20 mouse cellular contexts compared by ENCODE assay signal in genomic region chr15:26566076-26566475, GRCm38 (mm10).
A peak's percentile ranks its signal among the peaks of the same experiment; 100 is the strongest.
DNase-seq lines count a peak whose midpoint lies in the region; ATAC-seq and TF ChIP-seq lines count a peak whose summit lies in the region.
"Had no signal": no experiment of that assay in that cellular context is flagged by ENCODE, and none has a peak within 500 bp of the region (broad histone marks: within the 10 kb centered on the region; RNA-seq: fewer than 3 reads in every experiment).

No protein-coding gene starts in this region.

- no peak overlapping the region for H3K27ac ChIP-seq in limb, embryonic 14.5 days (replicated peaks; ENCODE audit: low read depth, low read length)
- no peak overlapping the region for H3K27ac ChIP-seq in limb, embryonic 10.5 days
- H3K27ac ChIP-seq: gastrocnemius, adult 2 months; hindbrain, embryonic 12.5 days; hindbrain, embryonic 15.5 days had no signal

- H3K9me3 ChIP-seq in limb, embryonic 14.5 days (ENCODE audit: control insufficient read depth, low read length), result no peaks in the 10 kb centered on the region
- no peaks in the 10 kb centered on the region for H3K9me3 ChIP-seq in limb, embryonic 10.5 days (replicated peaks)
- H3K9me3 ChIP-seq: hindbrain, embryonic 12.5 days; hindbrain, embryonic 15.5 days had no signal

- ATAC-seq in limb, embryonic 14.5 days (ENCODE audit: low FRiP score, low read depth), result no peak
- ATAC-seq: CD4-positive, CD25-positive, alpha-beta regulatory T cell, adult 4 months; forebrain, embryonic 14.5 days; forebrain, postnatal 0 days; intestine, postnatal 0 days had no signal

- TF ChIP-seq POLR2A in limb, embryonic 14.5 days (IDR thresholded peaks at IDR 0.05; ENCODE audit: borderline replicate concordance, extremely low read depth, insufficient read depth, insufficient read length), result no peak

- H3K4me1 ChIP-seq in limb, embryonic 14.5 days (ENCODE audit: control insufficient read depth, insufficient read depth, low read length), result peaks cover 2% of the 10 kb centered on the region; the same call in 1 of the 2 replicates
- no peaks in the 10 kb centered on the region for H3K4me1 ChIP-seq in limb, embryonic 10.5 days
- H3K4me1 ChIP-seq: hindbrain, embryonic 15.5 days had no signal

- no peak overlapping the region for H3K9ac ChIP-seq in limb, embryonic 14.5 days (ENCODE audit: low read depth, low read length, severe bottlenecking)
- H3K9ac ChIP-seq: forebrain, postnatal 0 days; hindbrain, embryonic 12.5 days; hindbrain, embryonic 15.5 days had no signal

- H3K36me3 ChIP-seq in limb, embryonic 14.5 days (ENCODE audit: control insufficient read depth, insufficient read depth, low read length), result no peaks in the 10 kb centered on the region
- no peaks in the 10 kb centered on the region for H3K36me3 ChIP-seq in limb, embryonic 10.5 days
- H3K36me3 ChIP-seq: hindbrain, embryonic 12.5 days; hindbrain, embryonic 15.5 days had no signal

- H3K27me3 ChIP-seq in limb, embryonic 14.5 days (ENCODE audit: control insufficient read depth, insufficient read depth, low read length), result no peaks in the 10 kb centered on the region
- no peaks in the 10 kb centered on the region for H3K27me3 ChIP-seq in limb, embryonic 10.5 days (ENCODE audit: low read depth, poor library complexity, severe bottlenecking)
- H3K27me3 ChIP-seq: hindbrain, embryonic 12.5 days; hindbrain, embryonic 15.5 days had no signal

- DNase-seq in cerebellum, postnatal 10 days, result peak; percentile 82 to 85
- DNase-seq in cerebellum, adult 8-10 months, result no peak
- peak; percentile 33 to 41 for DNase-seq in cerebellum, postnatal 36 days
- DNase-seq in cerebellum, postnatal 4 days (ENCODE audit: low spot score in 2 of 2), result no peak
- DNase-seq in limb, embryonic 14.5 days (ENCODE audit: low spot score), result peak; percentile 46
- no peak for DNase-seq in limb, embryonic 10.5 days (ENCODE audit: low spot score)
- no peak for DNase-seq in adrenal gland, adult (ENCODE audit: inconsistent age in 2 of 2, low spot score in 1 of 2)
- DNase-seq: adrenal gland, adult 8-10 months; adrenal gland, postnatal 25 days; forebrain, postnatal 0 days; gastrocnemius, adult 2 months; gastrocnemius, postnatal 14 days; heart, adult 11 months; kidney, adult 8-10 months had no signal

- H3K4me3 ChIP-seq in limb, embryonic 14.5 days (replicated peaks; ENCODE audit: low read length), result no peak overlapping the region
- H3K4me3 ChIP-seq in limb, embryonic 10.5 days, result no peak overlapping the region
- H3K4me3 ChIP-seq: gastrocnemius, adult 2 months; hindbrain, embryonic 12.5 days; hindbrain, embryonic 15.5 days had no signal

- WGBS in limb, embryonic 14.5 days, result 35% methylated on average over 2 of the region's 2 CpGs
- WGBS in limb, embryonic 10.5 days, result 92% methylated on average over 2 of the region's 2 CpGs

- H3K4me2 ChIP-seq in limb, embryonic 14.5 days (replicated peaks; ENCODE audit: low read depth, low read length, severe bottlenecking), result no peak overlapping the region
- H3K4me2 ChIP-seq: heart, embryonic 11.5 days; hindbrain, embryonic 12.5 days; hindbrain, embryonic 15.5 days had no signal

Comparison
In these comparisons a context has a peak if more than half of its experiments do, and no peak if none do; other contexts are left out.
1. DNase-seq: peak in cerebellum, postnatal 10 days (2 of 2), cerebellum, postnatal 36 days (2 of 2) and limb, embryonic 14.5 days (single experiment); none in cerebellum, adult 8-10 months (single experiment), cerebellum, postnatal 4 days (0 of 2), limb, embryonic 10.5 days (single experiment) and adrenal gland, adult (0 of 2).